Mouse (Mus musculus): ENCODE data around the gene Fam104a. TPM values are rescaled to one million over a fixed set of nuclear protein-coding genes. Genes with fewer than 3 reads are reported as not detected.
A peak's percentile ranks its signal among the peaks of the same experiment; 100 is the strongest.

Fam104a gene
- polyA plus RNA-seq, 1 experiment from 2014 or later: 58.5 TPM

GRCm38 (mm10) chr11:113648152-113648551 is 35.8 kb downstream of the Fam104a start:
- Histone ChIP-seq H3K4me1 (peaks cover 33% of the 10 kb centered on the region), H3K36me3 (peaks cover 18% of the 10 kb centered on the region), H3K27ac (no peak overlapping the region), H3K9ac (no peak overlapping the region), H3K4me2 (peak overlapping the region; percentile 89), H3K9me3 (replicated peaks) (no peaks in the 10 kb centered on the region), H3K27me3 (replicated peaks) (peaks cover 11% of the 10 kb centered on the region), H3K4me3 (peak overlapping the region; percentile 95; the same call in 1 of the 2 replicates)
- 1% methylated on average over 15 of the region's 15 CpGs for WGBS (ENCODE audit: insufficient replicate concordance)
- peak; percentile 38; the same call in 1 of the 2 replicates for ATAC-seq

GRCm38 (mm10) chr11:113645181-113645580 is 38.8 kb downstream of the Fam104a start:
- Histone ChIP-seq H3K4me3 (no peak overlapping the region), H3K9ac (no peak overlapping the region), H3K4me1 (peaks cover 16% of the 10 kb centered on the region), H3K36me3 (no peaks in the 10 kb centered on the region), H3K27me3 (replicated peaks) (peaks cover 15% of the 10 kb centered on the region), H3K4me2 (no peak overlapping the region), H3K9me3 (replicated peaks) (no peaks in the 10 kb centered on the region), H3K27ac (no peak overlapping the region)
- WGBS (ENCODE audit: insufficient replicate concordance): 60% methylated on average over 3 of the region's 3 CpGs
- ATAC-seq: no peak

- H3K36me3 ChIP-seq: no peaks in the 10 kb centered on the region
- no peaks in the 10 kb centered on the region for H3K4me1 ChIP-seq
- ATAC-seq: no peak
- H3K9me3 ChIP-seq (replicated peaks): no peaks in the 10 kb centered on the region
- H3K9ac ChIP-seq: no peak overlapping the region
- H3K4me2 ChIP-seq: no peak overlapping the region
- WGBS (ENCODE audit: insufficient replicate concordance): 82% methylated on average over 12 of the region's 12 CpGs
- no peak overlapping the region for H3K27ac ChIP-seq
- peaks cover 3% of the 10 kb centered on the region; the same call in 1 of the 2 replicates for H3K27me3 ChIP-seq (replicated peaks)
- H3K4me3 ChIP-seq: no peak overlapping the region
These were observed 45.3 kb downstream of the Fam104a start for GRCm38 (mm10) chr11:113638680-113639079.

- no peak for ATAC-seq
- Histone ChIP-seq H3K4me2 (no peak overlapping the region), H3K4me1 (no peaks in the 10 kb centered on the region), H3K27me3 (replicated peaks) (no peaks in the 10 kb centered on the region), H3K9ac (no peak overlapping the region), H3K36me3 (no peaks in the 10 kb centered on the region), H3K4me3 (no peak overlapping the region), H3K27ac (no peak overlapping the region), H3K9me3 (replicated peaks) (no peaks in the 10 kb centered on the region)
- 58% methylated on average over 10 of the region's 10 CpGs for WGBS (ENCODE audit: insufficient replicate concordance)
These were observed 49.2 kb downstream of the Fam104a start for GRCm38 (mm10) chr11:113634699-113635121.

DNA sequence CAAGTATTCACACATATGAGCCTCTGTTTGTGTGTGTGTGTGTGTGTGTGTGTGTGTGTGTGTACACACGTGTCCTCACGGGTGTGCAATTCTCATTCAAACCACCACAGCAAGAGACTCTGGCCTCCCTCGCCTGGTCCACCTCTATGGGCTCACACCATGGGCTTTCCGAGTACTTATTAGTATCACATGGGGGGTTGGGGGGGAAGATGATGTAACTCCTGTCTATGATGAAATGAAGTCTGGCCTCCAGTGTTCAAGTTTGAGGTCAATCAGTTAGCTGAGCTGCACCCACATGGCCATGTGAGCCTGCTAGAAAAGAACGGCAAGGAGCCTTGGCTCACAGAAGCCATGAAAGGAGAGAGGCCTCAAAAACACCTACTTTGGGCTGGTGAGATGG is 50.6 kb downstream of the Fam104a start:
- Histone ChIP-seq H3K9ac (no peak overlapping the region), H3K27ac (no peak overlapping the region), H3K36me3 (no peaks in the 10 kb centered on the region), H3K4me2 (no peak overlapping the region), H3K27me3 (replicated peaks) (no peaks in the 10 kb centered on the region), H3K4me3 (no peak overlapping the region), H3K9me3 (replicated peaks) (no peaks in the 10 kb centered on the region), H3K4me1 (no peaks in the 10 kb centered on the region)
- 75% methylated on average over 5 of the region's 5 CpGs for WGBS (ENCODE audit: insufficient replicate concordance)
- no peak for ATAC-seq

DNA sequence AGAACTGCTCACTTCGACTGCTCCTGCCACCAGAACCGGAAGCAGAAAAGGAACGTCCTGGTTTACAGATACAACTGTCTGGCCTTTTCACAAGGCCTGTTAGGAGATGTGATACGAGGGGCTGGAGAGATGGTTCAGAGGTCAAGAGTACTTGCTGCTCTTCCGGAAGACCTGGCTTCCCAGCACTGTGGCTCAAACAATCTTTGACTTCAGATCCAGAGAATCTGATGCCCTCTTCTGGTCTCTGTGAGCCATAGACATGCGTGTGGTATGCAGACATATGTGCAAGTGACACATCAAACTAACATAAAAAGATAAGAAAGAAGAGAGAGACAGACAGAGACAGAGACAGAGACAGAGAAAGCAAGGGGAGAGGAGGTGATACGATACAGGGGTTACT is 51.7 kb downstream of the Fam104a start:
- no peak for ATAC-seq
- 60% methylated on average over 7 of the region's 7 CpGs for whole genome bisulfite sequencing (ENCODE audit: insufficient replicate concordance)
- H3K9me3 ChIP-seq (replicated peaks): no peaks in the 10 kb centered on the region
- no peaks in the 10 kb centered on the region for H3K4me1 ChIP-seq
- no peak overlapping the region for H3K27ac ChIP-seq
- no peak overlapping the region for H3K4me2 ChIP-seq
- H3K4me3 ChIP-seq: no peak overlapping the region
- H3K36me3 ChIP-seq: no peaks in the 10 kb centered on the region
- H3K27me3 ChIP-seq (replicated peaks): no peaks in the 10 kb centered on the region
- H3K9ac ChIP-seq: no peak overlapping the region

GRCm38 (mm10) chr11:113631862-113632261 is 52.1 kb downstream of the Fam104a start:
- no peaks in the 10 kb centered on the region for H3K9me3 ChIP-seq (replicated peaks)
- H3K4me2 ChIP-seq: no peak overlapping the region
- WGBS (ENCODE audit: insufficient replicate concordance): 62% methylated on average over 8 of the region's 8 CpGs
- H3K4me1 ChIP-seq: no peaks in the 10 kb centered on the region
- H3K27me3 ChIP-seq (replicated peaks): no peaks in the 10 kb centered on the region
- H3K36me3 ChIP-seq: no peaks in the 10 kb centered on the region
- no peak overlapping the region for H3K9ac ChIP-seq
- ATAC-seq: peak; percentile 54; the same call in 1 of the 2 replicates
- no peak overlapping the region for H3K4me3 ChIP-seq
- no peak overlapping the region for H3K27ac ChIP-seq

DNA sequence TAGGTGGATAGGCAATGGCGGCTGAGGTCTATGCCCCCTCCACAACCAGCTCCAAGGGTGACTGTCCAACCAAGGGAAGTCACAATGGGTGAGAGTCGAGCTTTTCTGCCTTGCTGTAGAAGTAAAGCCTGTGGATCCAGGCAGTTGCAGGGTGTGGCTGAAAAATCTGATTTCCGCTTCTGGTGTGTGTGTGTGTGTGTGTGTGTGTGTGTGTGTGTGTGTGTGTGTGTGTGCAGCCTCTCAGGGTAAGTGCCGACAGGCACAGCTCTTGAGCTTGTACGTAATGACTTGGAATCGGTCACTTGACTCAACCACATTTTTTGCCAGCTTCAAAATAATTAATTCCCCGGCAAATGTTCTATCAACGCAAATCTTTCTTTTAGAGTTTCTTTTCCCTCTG is 52.7 kb downstream of the Fam104a start:
- ATAC-seq: no peak
- no peaks in the 10 kb centered on the region for H3K27me3 ChIP-seq (replicated peaks)

GRCm38 (mm10) chr11:113630642-113631041 is 53.3 kb downstream of the Fam104a start:
- H3K36me3 ChIP-seq: no peaks in the 10 kb centered on the region
- no peaks in the 10 kb centered on the region for H3K4me1 ChIP-seq
- no peak for ATAC-seq
- no peaks in the 10 kb centered on the region for H3K9me3 ChIP-seq (replicated peaks)
- H3K4me2 ChIP-seq: no peak overlapping the region
- H3K27me3 ChIP-seq (replicated peaks): no peaks in the 10 kb centered on the region
- no peak overlapping the region for H3K9ac ChIP-seq
- H3K4me3 ChIP-seq: no peak overlapping the region
- 47% methylated on average over 7 of the region's 7 CpGs for WGBS (ENCODE audit: insufficient replicate concordance)
- H3K27ac ChIP-seq: no peak overlapping the region

More for the DNA sequence above, 52.7 kb downstream of the Fam104a start:
- H3K4me1 ChIP-seq: no peaks in the 10 kb centered on the region
- no peak overlapping the region for H3K27ac ChIP-seq
- H3K4me2 ChIP-seq: no peak overlapping the region
- no peaks in the 10 kb centered on the region for H3K36me3 ChIP-seq
- no peak overlapping the region for H3K9ac ChIP-seq
- no peak overlapping the region for H3K4me3 ChIP-seq
- no peaks in the 10 kb centered on the region for H3K9me3 ChIP-seq (replicated peaks)
- WGBS (ENCODE audit: insufficient replicate concordance): 72% methylated on average over 8 of the region's 8 CpGs

GRCm38 (mm10) chr11:113627785-113628184 is 56.2 kb downstream of the Fam104a start:
- no peak overlapping the region for H3K4me3 ChIP-seq
- WGBS (ENCODE audit: insufficient replicate concordance): 39% methylated on average over 4 of the region's 4 CpGs
- H3K4me2 ChIP-seq: no peak overlapping the region
- H3K9ac ChIP-seq: no peak overlapping the region
- no peaks in the 10 kb centered on the region for H3K36me3 ChIP-seq
- H3K4me1 ChIP-seq: 0 out of 2 replicates have a peak, but pooled peaks cover 4% of the 10 kb centered on the region
- no peak for ATAC-seq
- 0 out of 2 replicates have a peak, but pooled peaks cover 3% of the 10 kb centered on the region for H3K27me3 ChIP-seq (replicated peaks)
- no peaks in the 10 kb centered on the region for H3K9me3 ChIP-seq (replicated peaks)
- no peak overlapping the region for H3K27ac ChIP-seq

DNA sequence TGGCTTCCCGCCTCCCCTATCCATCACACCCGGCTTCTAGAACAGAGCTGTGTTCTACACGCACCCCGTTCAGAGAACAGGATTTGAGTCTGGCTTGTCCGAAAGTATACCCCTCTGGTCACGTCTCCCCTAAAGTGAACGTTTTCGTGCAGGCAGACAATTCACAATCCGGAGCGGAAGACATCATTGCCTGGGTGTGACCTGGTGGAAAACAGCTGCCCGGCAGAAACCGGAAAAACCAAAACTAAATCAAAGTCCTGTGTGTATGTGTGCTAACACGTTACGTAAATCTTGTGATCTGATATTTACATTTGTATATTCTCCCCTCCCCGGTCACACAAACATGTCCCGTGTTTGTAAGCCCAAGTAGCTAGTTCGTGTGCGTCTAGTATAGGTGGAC is 58.5 kb downstream of the Fam104a start:
- WGBS (ENCODE audit: insufficient replicate concordance): 76% methylated on average over 18 of the region's 18 CpGs

GRCm38 (mm10) chr11:113622028-113622427 is 61.9 kb downstream of the Fam104a start:
- H3K4me1 ChIP-seq: peaks cover 26% of the 10 kb centered on the region
- no peaks in the 10 kb centered on the region for H3K9me3 ChIP-seq (replicated peaks)
- 64% methylated on average over 4 of the region's 4 CpGs for WGBS (ENCODE audit: insufficient replicate concordance)
- H3K36me3 ChIP-seq: no peaks in the 10 kb centered on the region
- H3K9ac ChIP-seq: no peak overlapping the region
- peaks cover 49% of the 10 kb centered on the region for H3K27me3 ChIP-seq (replicated peaks)
- no peak for ATAC-seq
- H3K4me3 ChIP-seq: no peak overlapping the region
- no peak overlapping the region for H3K4me2 ChIP-seq
- no peak overlapping the region for H3K27ac ChIP-seq

More for the DNA sequence above, 58.5 kb downstream of the Fam104a start:
- Histone ChIP-seq H3K36me3 (no peaks in the 10 kb centered on the region), H3K4me1 (0 out of 2 replicates have a peak, but pooled peaks cover 7% of the 10 kb centered on the region), H3K27ac (no peak overlapping the region), H3K9ac (no peak overlapping the region), H3K4me3 (no peak overlapping the region), H3K9me3 (replicated peaks) (no peaks in the 10 kb centered on the region), H3K4me2 (no peak overlapping the region), H3K27me3 (replicated peaks) (peaks cover 20% of the 10 kb centered on the region)
- ATAC-seq: no peak

DNA sequence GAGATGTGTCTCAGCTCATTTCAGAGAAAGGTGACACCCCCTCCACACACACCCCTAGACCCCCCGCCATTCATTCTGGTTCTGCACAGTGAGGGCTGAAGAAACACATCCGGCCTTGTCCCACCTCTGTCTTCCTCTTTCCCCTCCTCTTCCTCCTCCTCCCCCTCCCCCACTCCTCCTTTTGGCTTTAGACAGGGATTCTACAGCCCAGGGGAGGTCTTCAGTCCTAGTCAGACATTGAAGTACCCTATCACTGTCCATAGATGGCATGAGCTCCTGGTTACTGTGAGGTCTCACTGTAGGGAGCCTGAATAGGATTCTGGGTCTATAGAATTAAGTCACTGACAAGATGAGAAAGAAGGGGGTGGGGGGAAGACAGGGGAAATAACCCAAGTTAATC is 63.0 kb downstream of the Fam104a start:
- no peak overlapping the region for H3K4me3 ChIP-seq
- no peak for ATAC-seq
- H3K27ac ChIP-seq: no peak overlapping the region
- peaks cover 26% of the 10 kb centered on the region for H3K4me1 ChIP-seq
- no peak overlapping the region for H3K9ac ChIP-seq
- H3K27me3 ChIP-seq (replicated peaks): peaks cover 49% of the 10 kb centered on the region
- no peaks in the 10 kb centered on the region for H3K36me3 ChIP-seq
- H3K4me2 ChIP-seq: no peak overlapping the region
- WGBS (ENCODE audit: insufficient replicate concordance): 26% methylated on average over 2 of the region's 2 CpGs
- no peaks in the 10 kb centered on the region for H3K9me3 ChIP-seq (replicated peaks)
